Mouse (Mus musculus) embryo, embryonic 11.5 days (tissue): ENCODE data around the gene Acot6.

Experiments
- DNase-seq: peaks from one replicate; pipeline ENCODE4 v3.0.0-alpha.2; 2012; ENCODE audit warnings: low read depth, low spot score

Gene Acot6

GRCm38 (mm10) chr12:84152352-84153190, 52.1 kb downstream of the Acot6 start:
- no peak for DNase-seq

GRCm38 (mm10) chr12:84153414-84153813, 53.0 kb downstream of the Acot6 start:
- no peak for DNase-seq

GRCm38 (mm10) chr12:84154786-84155522, 54.5 kb downstream of the Acot6 start:
- no peak for DNase-seq

- no peak for DNase-seq
Observed at GRCm38 (mm10) chr12:84155523-84155871, 55.0 kb downstream of the Acot6 start.

GRCm38 (mm10) chr12:84156210-84156609, 55.8 kb downstream of the Acot6 start:
- no peak for DNase-seq

- DNase-seq: no peak
Observed at GRCm38 (mm10) chr12:84158156-84158555, 57.7 kb downstream of the Acot6 start.

- DNase-seq: no peak
Observed at GRCm38 (mm10) chr12:84160491-84160890, 60.0 kb downstream of the Acot6 start.
